Mouse (Mus musculus) B cell, adult 67 days (primary cell): ENCODE measurements around the gene Rph3al. TPM values are rescaled to one million over a fixed set of nuclear protein-coding genes. Genes with fewer than 3 reads are reported as not detected.

Experiments used
- total RNA-seq, 2 experiments: library from RNA; stranded (reverse); gene quantifications; 4 replicates each; pipeline ENCODE4 v1.2.4; 2023

The Rph3al gene
- total RNA-seq, result 10 to 100 TPM in 1 of 2 experiments, 1 to 10 TPM in 1; 9.8 to 11.4 TPM

GRCm38 (mm10) chr11:75938379-75938906 lies at the start of gene Rph3al:
Gene Rph3al, minus strand, starts transcription at chr11:75938429.

GRCm38 (mm10) chr11:75796029-75796445 lies 142.2 kb downstream of the Rph3al start, which contains the start of gene Doc2b:
Gene Doc2b, minus strand, starts transcription at chr11:75796049.

Other genes starting within 250 kb of the Rph3al start
- gene Ywhae, start 205.6 kb downstream of the Rph3al start, total RNA-seq, result 100 to 1,000 TPM; 224 to 250 TPM
- gene Doc2b, start 142.4 kb downstream of the Rph3al start, total RNA-seq, result not detected
- 1 to 10 TPM; 8.8 to 9.1 TPM for gene 1700016K19Rik, start 61.5 kb upstream of the Rph3al start, total RNA-seq
- 10 to 100 TPM; 39.9 to 43.0 TPM for gene Rflnb, start 89.4 kb upstream of the Rph3al start, total RNA-seq
- gene Vps53, start 241.2 kb upstream of the Rph3al start, total RNA-seq, result 10 to 100 TPM; 40.7 to 48.3 TPM
- gene Fam57a, start 241.2 kb upstream of the Rph3al start, total RNA-seq, result 1 to 10 TPM; 2.3 to 3.6 TPM